Mouse (Mus musculus) CD8-positive naive resting alpha-beta T cell, adult 2 months (primary cell): ENCODE measurements around the gene Tmem260.

Source experiments
- DNase-seq, 2 experiments: peaks; one replicate each; pipeline ENCODE4 v3.0.0; 2022; ENCODE audit warnings: low read depth in 2 of 2, low spot score in 2 of 2

The Tmem260 gene

DNA sequence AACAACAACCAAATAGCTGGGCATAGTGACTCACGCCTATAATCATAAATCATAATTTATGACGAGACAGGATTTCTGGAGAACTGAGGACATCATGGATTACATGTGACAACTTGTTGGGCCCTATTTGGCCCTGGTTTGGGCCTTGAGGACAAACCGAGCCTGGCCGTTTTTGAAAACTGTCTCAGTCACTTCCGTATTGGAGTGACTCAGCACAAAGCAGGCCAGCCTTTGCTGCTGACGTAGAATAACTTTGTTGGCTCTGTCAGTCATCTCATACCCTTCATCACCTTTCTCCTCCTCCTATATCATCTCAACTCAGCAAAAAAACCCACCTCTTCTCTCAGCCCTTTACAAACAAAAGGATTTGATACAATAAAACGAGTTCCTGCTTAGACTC, 103.8 kb downstream of the Tmem260 start:
- no peak for DNase-seq

DNA sequence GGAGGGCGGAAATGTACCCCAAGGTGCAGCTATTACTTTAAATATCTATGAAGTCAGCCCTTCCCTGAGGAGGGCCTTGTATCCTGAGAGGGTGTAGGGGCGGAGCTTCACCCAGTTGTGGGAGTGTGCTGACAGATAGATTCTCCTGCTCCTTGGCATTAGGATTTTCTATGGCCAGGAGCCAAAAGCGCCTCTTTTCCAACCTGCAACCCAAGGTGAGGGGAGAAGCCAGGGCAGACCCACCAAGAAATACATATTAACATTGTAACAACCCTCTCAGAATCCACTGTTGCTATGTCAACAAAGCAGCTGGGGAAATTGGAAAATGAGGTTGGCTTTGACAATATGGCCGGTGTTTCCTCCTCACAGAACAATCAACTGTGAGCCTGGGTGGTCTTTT, 107.3 kb downstream of the Tmem260 start:
- no peak for DNase-seq

DNA sequence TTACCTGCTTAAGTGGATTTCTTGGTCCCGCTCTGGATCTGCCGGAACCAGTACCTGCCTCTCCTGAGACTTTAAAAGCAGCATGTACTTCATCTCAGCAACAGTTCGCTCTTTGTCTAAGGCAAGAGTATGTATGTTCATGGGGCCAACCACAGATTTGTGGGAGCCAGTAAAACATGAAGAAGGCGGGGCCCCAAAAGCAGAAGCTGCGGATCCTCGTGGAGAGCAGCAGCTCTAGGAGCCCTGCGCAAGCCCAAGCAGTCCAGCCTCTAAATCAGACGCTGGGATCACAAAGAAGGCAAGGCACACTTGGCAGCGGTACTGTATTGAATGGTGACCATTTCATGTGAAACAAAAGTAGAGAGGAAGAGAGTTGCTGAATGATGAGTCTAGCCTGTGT, 107.8 kb downstream of the Tmem260 start:
- DNase-seq = no peak

DNA sequence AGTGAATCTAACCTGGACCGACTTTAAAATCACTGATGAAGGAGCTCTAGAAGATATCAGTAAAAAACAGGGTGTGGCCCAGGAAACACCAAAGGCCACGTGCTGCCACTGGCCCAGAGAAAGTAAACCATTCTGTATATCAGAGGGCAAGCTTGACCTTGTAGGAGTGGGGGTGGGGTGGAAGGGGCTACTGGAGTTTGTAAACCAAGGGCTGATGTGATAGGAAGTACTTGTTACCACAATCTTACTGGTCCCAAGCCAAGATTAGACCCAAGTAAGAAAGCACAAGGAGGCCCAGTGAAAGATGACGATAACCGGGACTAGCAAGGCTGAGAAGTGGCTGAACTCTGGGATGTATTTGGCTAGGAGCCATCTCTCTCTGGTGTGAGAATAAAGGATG, 113.1 kb downstream of the Tmem260 start:
- DNase-seq = no peak

DNA sequence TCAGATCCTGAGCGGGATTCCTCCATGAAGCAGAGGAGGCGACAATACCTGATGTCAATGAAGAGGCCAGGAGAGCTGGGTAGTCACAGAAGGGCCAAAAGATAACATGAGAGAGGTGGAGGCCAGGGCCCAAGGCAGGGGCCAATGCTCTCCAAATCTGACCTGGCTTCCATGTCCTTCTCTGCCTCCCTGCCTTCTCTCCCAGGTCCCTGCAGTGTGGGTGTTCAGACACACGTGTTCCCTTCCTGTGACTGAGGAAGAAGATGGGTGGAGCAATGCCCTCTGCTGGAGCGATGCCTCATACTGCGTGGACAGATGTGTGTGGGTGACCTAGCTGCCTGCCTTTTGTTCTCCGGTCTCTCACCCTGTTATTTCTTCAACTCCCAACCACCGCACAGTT, 113.8 kb downstream of the Tmem260 start:
- DNase-seq = no peak

DNA sequence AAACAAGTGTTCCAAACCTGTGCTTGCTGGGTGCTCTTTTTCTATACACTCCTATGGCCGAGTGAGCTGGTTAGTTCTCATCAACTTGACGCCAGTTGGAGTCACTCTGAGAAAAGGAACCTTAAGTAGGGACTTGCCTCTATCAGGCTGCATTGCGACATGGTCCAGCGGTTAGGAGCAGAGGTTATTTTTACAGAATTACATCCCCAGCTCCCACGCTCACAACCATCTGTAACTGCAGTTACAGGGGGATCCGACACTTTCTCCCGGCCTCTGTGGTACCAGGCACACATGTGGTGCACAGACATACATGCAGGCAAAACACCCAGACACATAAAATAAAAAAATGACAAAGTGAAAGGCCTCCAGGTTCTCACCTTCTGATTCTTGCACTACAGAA, 120.7 kb downstream of the Tmem260 start:
- no peak for DNase-seq
